Mouse (Mus musculus) bone marrow, adult 2 months (tissue): ENCODE data around the gene Camkmt.

Source experiments
- CTCF ChIP-seq: fragments of 200-500 bp; IDR thresholded peaks from 2 replicates; pipeline ENCODE4 v1.5.1; 2011; ENCODE audit warnings: low read length, control low read depth; ENCODE audit not compliant: control insufficient read depth, insufficient read depth
- POLR2A ChIP-seq: fragments of 200-500 bp; IDR thresholded peaks from 2 replicates; pipeline ENCODE4 v1.6.1; 2011; ENCODE audit warnings: low read depth, mild to moderate bottlenecking, control low read depth, low read length, borderline replicate concordance; ENCODE audit not compliant: control insufficient read depth

DNA sequence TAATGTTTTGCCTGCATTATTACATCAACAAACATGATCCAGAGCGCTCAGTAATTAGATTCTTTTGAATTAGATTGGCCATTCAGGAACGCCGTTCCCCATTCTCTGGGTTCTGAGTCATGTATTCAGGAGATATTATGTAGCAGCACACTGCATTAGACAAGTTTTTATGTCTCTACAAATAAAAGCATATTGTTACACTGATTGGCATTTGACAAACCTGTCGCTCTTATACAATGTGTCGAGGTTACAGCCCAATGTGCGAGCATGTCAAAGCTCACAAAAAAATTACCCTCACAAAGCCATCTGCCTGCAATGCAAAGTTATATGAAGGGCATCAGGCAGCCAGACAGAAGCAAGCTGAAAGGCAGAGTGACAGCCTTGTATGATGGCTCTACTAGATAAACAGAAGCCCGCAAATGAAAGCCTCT lies 303.6 kb downstream of the Camkmt start:
- no peak for TF ChIP-seq POLR2A
- no peak for TF ChIP-seq CTCF
